ENCODE assay signal across 9 mouse cellular contexts in the genomic region with DNA sequence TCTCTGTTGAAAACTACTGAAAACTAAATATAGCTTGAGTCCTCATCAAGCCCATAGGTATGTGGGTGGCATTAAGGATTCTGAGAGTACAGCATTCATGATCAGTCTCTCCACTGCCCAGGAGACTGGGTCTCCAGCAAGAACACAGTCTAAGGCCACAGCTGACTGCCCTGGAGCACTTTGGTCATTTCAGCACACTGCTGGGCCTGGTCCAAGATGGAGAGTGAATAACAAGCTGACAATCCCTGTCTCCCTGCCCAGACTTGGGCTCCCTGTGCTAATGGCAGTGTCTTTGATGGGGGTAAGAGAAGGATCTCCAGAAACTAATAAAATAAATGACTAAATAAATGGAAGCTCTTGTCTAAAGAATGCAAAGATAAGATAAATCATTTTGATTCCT. TPM values are rescaled to one million over a fixed set of nuclear protein-coding genes. Genes with fewer than 3 reads are reported as not detected.
A peak's percentile ranks its signal among the peaks of the same experiment; 100 is the strongest.
DNase-seq lines count a peak whose midpoint lies in the region; ATAC-seq and TF ChIP-seq lines count a peak whose summit lies in the region.
"Had no signal": no experiment of that assay in that cellular context is flagged by ENCODE, and none has a peak within 500 bp of the region (broad histone marks: within the 10 kb centered on the region; RNA-seq: fewer than 3 reads in every experiment).

No protein-coding gene starts in this region.

- ATAC-seq in neural tube, embryonic 13.5 days (ENCODE audit: low read depth), result peak; percentile 74

- DNase-seq in neural tube, embryonic 10.5 days (ENCODE audit: extremely low spot score, low spot score), result no peak
- peak; percentile 88 to 93 for DNase-seq in cerebellum, postnatal 10 days
- peak; percentile 20 to 29 for DNase-seq in heart, postnatal 36 days
- DNase-seq in lung, postnatal 10 days, result peak; percentile 71
- no peak for DNase-seq in urinary bladder, postnatal 10 days (ENCODE audit: low spot score)
- DNase-seq in thymus, adult 2 months, result no peak
- no peak for DNase-seq in left cerebral cortex, postnatal 14 days (ENCODE audit: low spot score in 2 of 2)

- no peak overlapping the region for H3K4me2 ChIP-seq in neural tube, embryonic 13.5 days
- H3K4me2 ChIP-seq: limb, embryonic 12.5 days had no signal

- H3K9ac ChIP-seq in neural tube, embryonic 13.5 days, result no peak overlapping the region
- H3K9ac ChIP-seq: limb, embryonic 12.5 days had no signal

- H3K4me1 ChIP-seq in neural tube, embryonic 13.5 days (replicated peaks), result peaks cover 34% of the 10 kb centered on the region
- H3K4me1 ChIP-seq in thymus, adult 2 months (replicated peaks; ENCODE audit: control insufficient read depth, insufficient read depth, low read length), result no peaks in the 10 kb centered on the region

- H3K4me3 ChIP-seq in neural tube, embryonic 13.5 days, result no peak overlapping the region
- no peak overlapping the region for H3K4me3 ChIP-seq in thymus, adult 2 months (ENCODE audit: control insufficient read depth, insufficient read depth, low read length)
- H3K4me3 ChIP-seq: limb, embryonic 12.5 days had no signal

- peak overlapping the region; percentile 38; the same call in 1 of the 2 replicates for H3K27ac ChIP-seq in neural tube, embryonic 13.5 days (replicated peaks)
- no peak overlapping the region for H3K27ac ChIP-seq in thymus, adult 2 months (ENCODE audit: control insufficient read depth, insufficient read depth, low read length)
- H3K27ac ChIP-seq: limb, embryonic 12.5 days had no signal

- no peaks in the 10 kb centered on the region for H3K36me3 ChIP-seq in neural tube, embryonic 13.5 days
- no peaks in the 10 kb centered on the region for H3K36me3 ChIP-seq in thymus, adult 2 months (ENCODE audit: control insufficient read depth, insufficient read depth, low read length)
- H3K36me3 ChIP-seq: limb, embryonic 12.5 days had no signal

- no peaks in the 10 kb centered on the region for H3K9me3 ChIP-seq in neural tube, embryonic 13.5 days
- H3K9me3 ChIP-seq: limb, embryonic 12.5 days had no signal

- TF ChIP-seq POLR2A in thymus, adult 2 months (IDR thresholded peaks at IDR 0.05; ENCODE audit: control insufficient read depth, extremely low read depth, insufficient read depth, low read length, poor library complexity), result no peak

- TF ChIP-seq CTCF in thymus, adult 2 months (IDR thresholded peaks at IDR 0.05; ENCODE audit: borderline replicate concordance, control insufficient read depth, extremely low read depth, insufficient read depth, low read length, poor library complexity), result no peak

- intact Hi-C loops in heart, postnatal 36 days (cut with DNase I), result no loop called here
- intact Hi-C loops in left cerebral cortex, postnatal 14 days (cut with DNase I), result no loop called here

- H3K27me3 ChIP-seq in neural tube, embryonic 13.5 days, result no peaks in the 10 kb centered on the region
- H3K27me3 ChIP-seq in thymus, adult 2 months (ENCODE audit: control insufficient read depth, insufficient read depth, low read length), result no peaks in the 10 kb centered on the region
- H3K27me3 ChIP-seq: limb, embryonic 12.5 days had no signal

RNA-seq across cellular contexts. Expression of gene Plxna2, which starts 30.5 kb away (rescaled TPM):
- polyA plus RNA-seq in neural tube, embryonic 13.5 days (2015; fragmentation: Nextera tagmentation; extraction: Ambion mirVana), result 42.6 and 50.5 TPM in 2 replicates
- total RNA-seq in heart, postnatal 36 days (2021), result 10 to 100 TPM; 24.1 to 31.9 TPM
- polyA plus RNA-seq in thymus, adult 2 months (2012; rRNA removed), result 3.2 and 4.0 TPM in 2 replicates
- 100 to 1,000 TPM in 1 of 2 experiments, 10 to 100 TPM in 1; 93.9 to 106 TPM for total RNA-seq in left cerebral cortex, postnatal 14 days (2021)

Comparison
In these comparisons a context has a peak if more than half of its experiments do, and no peak if none do; other contexts are left out.
1. DNase-seq: peak in cerebellum, postnatal 10 days (2 of 2), heart, postnatal 36 days (2 of 2) and lung, postnatal 10 days (single experiment); none in neural tube, embryonic 10.5 days (single experiment), urinary bladder, postnatal 10 days (single experiment), thymus, adult 2 months (single experiment) and left cerebral cortex, postnatal 14 days (0 of 2).